Mouse (Mus musculus): ENCODE measurements around the gene Oas2.
"Not testable (repeated sequence)": the region's sequence is repeated elsewhere in the genome, so short reads cannot be mapped to it uniquely, and the experiment has no call there.

Gene Oas2

GRCm38 (mm10) chr5:120749688-120750087, at the start of gene Oas2:
Oas2 (minus strand) TSS chr5:120749853.
- DNase-seq, result no peak

DNA sequence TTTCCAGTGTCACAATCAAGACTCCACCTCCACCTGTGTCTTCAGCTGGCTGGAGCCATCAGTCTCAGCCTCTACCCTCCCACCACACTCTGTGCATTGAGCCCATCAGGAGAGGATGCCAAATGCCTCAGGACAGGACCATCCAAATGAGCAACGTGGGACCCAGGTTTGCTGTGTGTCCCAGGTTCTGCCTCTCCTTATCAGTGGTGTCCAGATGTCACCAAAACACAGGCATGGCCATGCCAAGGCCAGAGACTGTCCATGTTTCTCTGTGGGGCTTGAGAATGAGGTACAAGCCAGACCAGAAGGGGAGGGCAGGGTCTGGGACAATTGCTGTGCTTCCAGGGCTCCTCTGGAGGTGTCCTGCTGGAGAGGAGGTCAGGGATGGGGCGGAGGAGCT, 49.3 kb upstream of the Oas2 start:
- not testable (repeated sequence) for DNase-seq

GRCm38 (mm10) chr5:120798147-120798546, 48.5 kb upstream of the Oas2 start:
- not testable (repeated sequence) for DNase-seq

DNA sequence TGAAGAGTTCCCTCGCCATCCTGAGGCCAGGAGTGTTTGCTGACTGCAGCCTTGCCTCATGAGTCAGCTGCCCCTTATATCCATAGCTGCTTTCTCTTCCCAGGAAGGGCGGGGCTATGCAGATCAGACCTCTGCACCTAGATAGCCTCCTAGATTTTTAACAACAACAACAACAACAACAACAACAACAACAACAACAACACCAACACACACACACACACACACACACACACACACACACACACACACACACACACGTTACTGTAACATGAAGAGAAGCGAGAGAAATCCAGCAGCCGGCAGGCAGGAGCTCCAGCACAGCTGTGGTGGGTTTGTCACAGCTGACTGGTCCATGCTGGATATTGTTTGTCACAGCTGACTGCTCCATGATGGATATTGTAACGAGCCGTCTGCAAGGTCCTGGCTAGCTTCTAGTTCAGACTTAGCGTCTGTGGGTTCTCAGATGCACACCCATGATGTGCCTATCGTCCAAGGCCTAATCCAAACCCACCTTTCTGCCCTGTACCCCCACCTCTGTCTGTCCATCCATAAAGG, 45.9 kb upstream of the Oas2 start, which contains the start of gene Oas1e:
Gene Oas1e (minus strand): TSS at position 51 of the 555 bp plus-strand sequence.
- not testable (repeated sequence) for DNase-seq

- DNase-seq, result peak; percentile 55 to 63
Measured at GRCm38 (mm10) chr5:120793043-120793442, 43.4 kb upstream of the Oas2 start.

DNA sequence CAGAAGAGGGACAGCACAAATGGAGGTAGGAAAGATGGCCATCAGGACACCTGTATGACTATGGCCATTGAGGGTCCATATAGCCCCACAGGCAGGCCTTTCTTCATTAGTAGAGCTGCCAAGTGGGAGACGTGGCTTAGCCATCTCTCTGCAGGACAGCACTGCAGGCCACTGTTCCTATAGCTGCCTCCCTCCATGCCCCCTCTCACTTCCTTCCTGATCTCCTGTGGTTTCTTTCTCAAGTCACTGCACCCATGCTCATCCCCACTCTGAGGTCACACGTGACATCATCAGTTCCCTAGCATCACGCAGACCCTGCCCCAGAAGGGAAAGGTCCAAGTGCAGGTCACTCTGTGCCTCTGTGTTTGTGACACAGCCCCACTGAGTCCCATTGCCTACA, 37.4 kb upstream of the Oas2 start:
- no peak for DNase-seq

DNA sequence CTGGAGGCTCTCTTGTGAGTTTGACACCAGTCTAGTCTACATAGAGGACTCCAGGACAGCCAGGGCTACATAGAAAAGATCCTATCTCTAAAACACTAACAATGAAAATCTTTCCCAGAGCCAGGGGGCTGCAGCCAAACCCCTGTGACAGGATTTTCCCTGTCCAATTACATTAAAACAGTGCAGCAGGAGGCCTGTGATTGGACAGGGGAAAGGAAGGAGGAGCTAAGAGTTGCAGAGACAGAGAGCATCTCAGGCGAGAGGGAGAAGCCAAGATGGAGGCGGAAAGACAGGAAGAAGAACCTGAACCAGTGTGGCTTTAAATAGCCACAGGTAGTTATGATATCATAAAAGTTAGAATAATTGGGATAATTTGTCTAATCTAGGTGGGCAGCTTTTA, 32.8 kb upstream of the Oas2 start:
- no peak for DNase-seq

DNA sequence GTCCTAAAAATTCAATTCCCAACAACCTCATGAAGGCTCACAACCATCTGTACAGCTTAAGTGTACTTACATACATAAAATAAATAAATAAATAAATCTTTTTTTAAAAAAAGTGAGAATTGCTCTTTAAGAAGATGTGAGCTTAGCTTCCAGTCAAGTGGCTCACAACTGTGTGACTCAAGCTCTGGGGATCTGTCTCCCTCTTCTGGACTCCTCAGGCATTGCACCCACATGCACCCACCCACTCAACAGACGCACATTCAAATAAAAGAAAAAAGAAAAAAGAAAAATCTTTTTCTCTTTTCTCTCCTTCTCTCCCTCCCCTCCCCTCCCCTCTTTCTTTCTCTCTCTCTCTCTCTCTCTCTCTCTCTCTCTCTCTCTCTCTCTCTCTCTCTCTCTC, 32.0 kb upstream of the Oas2 start:
- no peak for DNase-seq

- DNase-seq, result no peak
Measured at GRCm38 (mm10) chr5:120779922-120780321, 30.3 kb upstream of the Oas2 start.

GRCm38 (mm10) chr5:120778941-120779340, 29.3 kb upstream of the Oas2 start:
- no peak for DNase-seq

GRCm38 (mm10) chr5:120777478-120777877, 27.8 kb upstream of the Oas2 start, which contains the start of gene Oas3:
Oas3 (minus strand) TSS chr5:120777661.
- DNase-seq, result no peak

- DNase-seq, result no peak
Measured at GRCm38 (mm10) chr5:120776801-120777200, 27.1 kb upstream of the Oas2 start.

DNA sequence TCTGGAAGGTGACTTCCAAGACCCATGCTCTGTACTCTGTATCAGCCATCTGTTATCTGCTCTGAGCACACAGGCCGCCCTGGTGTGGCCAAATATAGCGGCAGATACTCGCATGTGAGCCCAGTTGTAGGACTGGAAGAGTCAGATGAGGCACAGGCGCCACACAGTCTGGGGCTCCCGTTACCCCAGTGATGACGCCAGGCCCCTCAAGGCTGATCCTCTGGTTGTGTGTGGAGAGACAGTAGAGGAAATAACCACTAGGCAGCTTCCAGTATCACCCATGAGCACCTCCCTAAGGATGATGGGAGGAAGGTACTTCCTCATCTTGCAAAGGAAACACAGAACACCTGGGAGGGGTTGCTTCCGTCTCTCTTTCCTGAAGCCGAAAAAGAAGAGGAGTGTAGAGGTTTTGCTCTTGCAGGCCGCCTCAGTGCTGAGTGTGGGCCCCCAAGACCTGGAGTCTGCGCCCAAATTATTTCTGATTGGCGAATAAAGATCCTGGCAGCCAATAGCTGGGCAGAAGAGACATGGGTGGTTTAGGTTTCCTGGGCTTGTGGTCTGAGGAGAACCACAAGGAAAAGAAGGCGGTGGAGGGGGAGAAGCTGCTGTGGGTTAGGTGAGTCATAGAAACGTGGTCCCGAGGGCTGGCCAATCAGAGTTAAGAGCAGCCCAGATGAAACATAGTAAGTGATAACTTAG, 25.8 kb upstream of the Oas2 start:
- no peak for DNase-seq

GRCm38 (mm10) chr5:120769396-120769795, 19.7 kb upstream of the Oas2 start:
- no peak for DNase-seq

DNA sequence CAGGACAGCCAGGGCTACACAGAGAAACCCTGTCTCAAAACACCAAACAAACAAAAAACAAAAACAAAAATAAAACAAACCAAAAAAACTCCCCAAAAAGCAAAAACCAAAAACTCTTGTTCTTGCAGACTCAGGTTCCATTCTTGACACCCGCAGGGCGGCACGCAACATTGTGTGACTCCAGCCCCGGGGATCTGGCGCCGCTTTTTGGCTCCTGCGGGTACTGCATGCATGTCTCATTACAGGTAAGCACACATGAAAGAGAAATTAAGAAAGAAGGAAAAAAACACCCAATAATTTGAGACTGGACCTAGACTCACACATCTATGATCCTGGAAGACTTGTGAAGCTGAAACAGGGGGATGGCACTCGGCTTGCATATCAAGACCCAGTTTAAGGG, 15.4 kb upstream of the Oas2 start:
- DNase-seq, result no peak

- DNase-seq, result no peak
Measured at GRCm38 (mm10) chr5:120761901-120762300, 12.2 kb upstream of the Oas2 start.

- DNase-seq, result no peak
Measured at GRCm38 (mm10) chr5:120754215-120754614, 4.6 kb upstream of the Oas2 start.

DNA sequence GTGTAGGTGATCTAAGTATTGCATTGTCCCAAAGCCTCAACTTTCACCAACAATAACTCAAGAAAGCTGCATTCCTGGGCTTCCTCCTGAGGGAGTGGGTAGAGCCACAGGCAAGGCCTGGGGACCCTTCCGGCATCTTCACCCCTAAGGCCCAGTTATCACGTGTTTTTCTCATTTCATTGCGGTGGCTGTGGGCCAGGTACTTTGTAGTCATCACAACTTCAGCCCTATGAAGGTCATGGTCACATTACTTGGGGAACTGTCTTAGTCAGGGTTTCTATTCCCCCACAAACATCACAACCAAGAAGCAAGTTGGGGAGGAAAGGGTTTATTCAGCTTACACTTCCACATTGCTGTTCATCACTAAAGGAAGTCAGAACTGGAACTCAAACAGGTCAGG, 3.1 kb upstream of the Oas2 start:
- no peak for DNase-seq

DNA sequence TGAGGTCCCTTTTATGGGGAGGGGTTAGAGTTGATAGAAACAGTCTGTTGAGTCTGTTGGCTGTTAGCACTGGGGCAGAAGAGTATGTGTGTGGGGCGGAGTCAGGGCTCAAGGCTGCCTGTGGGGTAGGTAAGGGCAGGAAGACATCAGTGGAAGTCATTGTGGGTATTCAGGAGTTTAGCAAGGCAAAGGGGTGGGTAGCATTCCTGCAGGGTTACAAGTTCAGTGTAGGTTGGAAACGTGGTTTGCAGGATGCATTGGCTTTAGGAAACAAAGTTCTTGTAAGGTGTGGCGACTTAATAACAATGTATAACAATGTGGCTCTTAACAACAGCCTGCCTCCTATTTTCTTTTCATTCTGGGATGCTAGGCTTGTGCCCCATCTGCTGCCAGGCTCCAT, 1.6 kb upstream of the Oas2 start:
- no peak for DNase-seq

GRCm38 (mm10) chr5:120746451-120746850, 3.2 kb downstream of the Oas2 start:
- peak; percentile 29 to 76 for DNase-seq

DNA sequence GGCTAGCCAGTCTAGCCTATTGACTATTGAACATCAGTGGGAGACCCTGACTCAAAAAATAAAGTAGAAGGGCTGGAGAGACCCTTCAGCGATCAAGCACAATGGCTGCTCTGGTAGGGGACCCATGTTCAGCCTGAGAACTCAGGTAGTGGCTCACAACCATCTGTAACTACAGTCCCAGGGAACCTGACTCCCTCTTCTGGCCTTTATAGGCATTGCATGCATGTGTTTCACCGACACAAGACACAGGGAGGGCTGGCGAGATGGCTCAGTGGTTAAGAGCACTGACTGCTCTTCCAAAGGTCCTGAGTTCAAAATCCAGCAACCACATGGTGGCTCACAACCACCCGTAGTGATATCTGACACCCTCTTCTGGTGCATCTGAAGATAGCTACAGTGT, 7.5 kb downstream of the Oas2 start:
- peak; percentile 25 to 42 for DNase-seq

GRCm38 (mm10) chr5:120734380-120734990, 15.2 kb downstream of the Oas2 start:
- peak in 1 of 2 experiments; percentile 13 for DNase-seq

- DNase-seq, result no peak
Measured at GRCm38 (mm10) chr5:120733696-120734095, 16.0 kb downstream of the Oas2 start.

DNA sequence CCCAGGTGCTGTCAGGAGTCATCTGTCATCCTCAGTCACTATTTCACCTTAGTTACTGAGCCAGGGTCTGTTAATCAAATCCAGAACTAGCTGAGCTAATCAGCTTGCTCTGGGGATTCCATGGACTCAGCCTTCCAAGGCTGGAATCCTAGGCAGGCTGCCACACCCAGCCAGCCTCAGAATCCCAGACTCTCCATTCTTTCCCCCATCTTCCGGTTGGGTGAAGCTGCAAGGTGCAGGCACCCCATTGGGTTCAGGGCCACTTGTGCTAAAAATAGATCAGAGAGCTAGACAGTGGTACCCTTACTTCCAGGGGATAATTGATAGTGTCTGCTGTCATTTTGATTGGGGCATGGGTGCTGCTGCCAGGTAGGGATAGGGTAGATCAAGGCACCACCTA, 16.9 kb downstream of the Oas2 start:
- no peak for DNase-seq
